Mouse (Mus musculus): ENCODE measurements around the gene Katnal1. TPM values are rescaled to one million over a fixed set of nuclear protein-coding genes. Genes with fewer than 3 reads are reported as not detected.

The Katnal1 gene
- total and polyA plus RNA-seq, 3 experiments: 12.8 to 14.8 TPM; not detected in 1

- Histone ChIP-seq H3K36me3 (ENCODE audit: control insufficient read depth in 1 of 2, insufficient read depth in 2 of 2, low read length in 2 of 2) (no peaks in the 10 kb centered on the region), H3K9ac (ENCODE audit: control insufficient read depth, low read depth, low read length, poor library complexity, severe bottlenecking) (no peak overlapping the region), H3K27me3 (ENCODE audit: control insufficient read depth in 1 of 2, insufficient read depth in 2 of 2, low read length in 2 of 2) (no peaks in the 10 kb centered on the region), H3K4me1 (ENCODE audit: control insufficient read depth in 1 of 2, insufficient read depth in 2 of 2, low read length in 2 of 2) (no peaks in the 10 kb centered on the region), H3K27ac (ENCODE audit: control insufficient read depth, low read depth, low read length) (no peak overlapping the region), H3K9me3 (replicated peaks; ENCODE audit: insufficient read depth, low read length) (no peaks in the 10 kb centered on the region), H3K79me2 (ENCODE audit: control insufficient read depth, insufficient read depth, low read length, poor library complexity) (no peaks in the 10 kb centered on the region), H3K4me3 (ENCODE audit: control insufficient read depth in 1 of 2, insufficient read depth in 1 of 2, low read depth in 2 of 2, low read length in 2 of 2) (no peak overlapping the region)
- no peak for DNase-seq (ENCODE audit: low read depth, low spot score)
- no peak for TF ChIP-seq CHD1 (IDR thresholded peaks at IDR 0.05; ENCODE audit: low read depth, low read length)
- no peak for TF ChIP-seq KAT2A (conservative IDR thresholded peaks at IDR 0.05; ENCODE audit: low read depth, low read length)
- no peak for TF ChIP-seq ELF1 (IDR thresholded peaks at IDR 0.05; ENCODE audit: low read depth, low read length)
- TF ChIP-seq TBP (IDR thresholded peaks at IDR 0.05; ENCODE audit: low read depth, low read length): no peak
- no peak for TF ChIP-seq USF1 (IDR thresholded peaks at IDR 0.05; ENCODE audit: low read depth, low read length)
- TF ChIP-seq GABPA (IDR thresholded peaks at IDR 0.05; ENCODE audit: low read depth, low read length): no peak
- no peak for TF ChIP-seq SIN3A (IDR thresholded peaks at IDR 0.05; ENCODE audit: low read length)
- TF ChIP-seq TCF12 (IDR thresholded peaks at IDR 0.05; ENCODE audit: low read depth, low read length): no peak
- no peak for TF ChIP-seq CTCF (IDR thresholded peaks at IDR 0.05 in 2 of 3, conservative IDR thresholded peaks at IDR 0.05 in 1 of 3; ENCODE audit: control insufficient read depth in 1 of 3, insufficient read depth in 1 of 3, low read depth in 2 of 3, low read length in 3 of 3, poor library complexity in 1 of 3, severe bottlenecking in 1 of 3)
- no peak for TF ChIP-seq MYC (IDR thresholded peaks at IDR 0.05; ENCODE audit: low read depth, low read length)
- TF ChIP-seq HCFC1 (IDR thresholded peaks at IDR 0.05; ENCODE audit: low read depth, low read length): no peak
- TF ChIP-seq POLR2AphosphoS2 (IDR thresholded peaks at IDR 0.05; ENCODE audit: low read length): no peak
- no peak for TF ChIP-seq ETS1 (IDR thresholded peaks at IDR 0.05; ENCODE audit: low read depth, low read length)
- no peak for TF ChIP-seq MAX (IDR thresholded peaks at IDR 0.05; ENCODE audit: low read length)
Measured at GRCm38 (mm10) chr5:148977698-148978457, 48.8 kb upstream of the Katnal1 start.

- no peaks in the 10 kb centered on the region for H3K4me1 ChIP-seq (ENCODE audit: control insufficient read depth in 1 of 2, insufficient read depth in 2 of 2, low read length in 2 of 2)
- no peak for TF ChIP-seq SMC3 (IDR thresholded peaks at IDR 0.05; ENCODE audit: low read depth, low read length)
- TF ChIP-seq MAZ (IDR thresholded peaks at IDR 0.05; ENCODE audit: low read depth, low read length): no peak
- TF ChIP-seq RAD21 (IDR thresholded peaks at IDR 0.05; ENCODE audit: low read depth, low read length): no peak
- no peak for TF ChIP-seq USF2 (IDR thresholded peaks at IDR 0.05; ENCODE audit: borderline replicate concordance in 1 of 2, insufficient read depth in 1 of 2, low read depth in 1 of 2, low read length in 2 of 2)
- TF ChIP-seq MAX (IDR thresholded peaks at IDR 0.05; ENCODE audit: low read length): no peak
- TF ChIP-seq POLR2AphosphoS2 (IDR thresholded peaks at IDR 0.05; ENCODE audit: low read length): no peak
- no peak for TF ChIP-seq NELFE (IDR thresholded peaks at IDR 0.05; ENCODE audit: low read depth, low read length)
- TF ChIP-seq MAFK (IDR thresholded peaks at IDR 0.05; ENCODE audit: borderline replicate concordance, low read depth, low read length): no peak
- TF ChIP-seq MYB (IDR thresholded peaks at IDR 0.05; ENCODE audit: low read depth, low read length): no peak
- TF ChIP-seq CHD1 (IDR thresholded peaks at IDR 0.05; ENCODE audit: low read depth, low read length): no peak
- TF ChIP-seq RCOR1 (IDR thresholded peaks at IDR 0.05; ENCODE audit: low read depth, low read length): no peak
- TF ChIP-seq ZNF384 (IDR thresholded peaks at IDR 0.05; ENCODE audit: low read depth, low read length): no peak
- TF ChIP-seq JUND (IDR thresholded peaks at IDR 0.05; ENCODE audit: low read depth, low read length): no peak
- no peak for TF ChIP-seq E2F4 (IDR thresholded peaks at IDR 0.05; ENCODE audit: borderline replicate concordance, low read depth, low read length)
- no peak for TF ChIP-seq ZKSCAN1 (IDR thresholded peaks at IDR 0.05; ENCODE audit: low read depth, low read length)
- TF ChIP-seq TAL1 (IDR thresholded peaks at IDR 0.05; ENCODE audit: low read length): no peak
- no peak for TF ChIP-seq ETS1 (IDR thresholded peaks at IDR 0.05; ENCODE audit: low read depth, low read length)
- no peak overlapping the region for H3K9ac ChIP-seq (ENCODE audit: control insufficient read depth, low read depth, low read length, poor library complexity, severe bottlenecking)
- no peak for DNase-seq (ENCODE audit: low read depth, low spot score)
- no peaks in the 10 kb centered on the region for H3K27me3 ChIP-seq (ENCODE audit: control insufficient read depth in 1 of 2, insufficient read depth in 2 of 2, low read length in 2 of 2)
- H3K36me3 ChIP-seq (ENCODE audit: control insufficient read depth in 1 of 2, insufficient read depth in 2 of 2, low read length in 2 of 2): no peaks in the 10 kb centered on the region
- no peak overlapping the region for H3K4me3 ChIP-seq (ENCODE audit: control insufficient read depth in 1 of 2, insufficient read depth in 1 of 2, low read depth in 2 of 2, low read length in 2 of 2)
- H3K79me2 ChIP-seq (ENCODE audit: control insufficient read depth, insufficient read depth, low read length, poor library complexity): no peaks in the 10 kb centered on the region
- H3K27ac ChIP-seq (ENCODE audit: control insufficient read depth, low read depth, low read length): no peak overlapping the region
- no peaks in the 10 kb centered on the region for H3K9me3 ChIP-seq (replicated peaks; ENCODE audit: insufficient read depth, low read length)
Measured at GRCm38 (mm10) chr5:148976876-148977275, 47.8 kb upstream of the Katnal1 start.
